Mouse (Mus musculus) G1E-ER4 (cell line): Measurements from ENCODE around the gene Selenoo. TPM values are rescaled to one million over a fixed set of nuclear protein-coding genes. Genes with fewer than 3 reads are reported as not detected.

Experiments
- GATA1 ChIP-seq: IDR thresholded peaks from one replicate; pipeline ENCODE4 v1.8.0; 2012; ENCODE audit warnings: low read length, inconsistent platforms
- polyA plus RNA-seq: library from polyadenylated mRNA; stranded (reverse); fragments of >175 nt; gene quantifications from 2 replicates; pipeline ENCODE4 v1.2.3, GENCODE M21; 2012

Gene Selenoo
- polyA plus RNA-seq, 1 experiment = 19.7 TPM

- no peak for TF ChIP-seq GATA1
Observed at GRCm38 (mm10) chr15:89148496-89149270, 59.8 kb downstream of the Selenoo start.

- no peak for TF ChIP-seq GATA1
Observed at GRCm38 (mm10) chr15:89149271-89150040, 60.6 kb downstream of the Selenoo start, which contains the start of gene Mapk11. TSS of gene Mapk11 (minus strand) at chr15:89149628.

Other genes with a start within 250 kb of the Selenoo start
- gene Pim3, start 226.9 kb upstream of the Selenoo start, polyA plus RNA-seq = not detected in 2 replicates
- gene Ttll8, start 134.7 kb upstream of the Selenoo start, polyA plus RNA-seq = not detected in 2 replicates
- gene Mlc1, start 110.1 kb upstream of the Selenoo start, polyA plus RNA-seq = not detected in 2 replicates
- not detected in 2 replicates for gene Mov10l1, start 106.2 kb upstream of the Selenoo start, polyA plus RNA-seq
- gene Panx2, start 29.4 kb upstream of the Selenoo start, polyA plus RNA-seq = not detected in 2 replicates
- 62.9 and 74.4 TPM in 2 replicates for gene Trabd, start 14.0 kb upstream of the Selenoo start, polyA plus RNA-seq
- gene Tubgcp6, start 34.0 kb downstream of the Selenoo start, polyA plus RNA-seq = 37.9 and 40.3 TPM in 2 replicates
- 8.5 and 18.1 TPM in 2 replicates for gene Hdac10, start 39.6 kb downstream of the Selenoo start, polyA plus RNA-seq
- not detected in 2 replicates for gene Mapk12, start 51.6 kb downstream of the Selenoo start, polyA plus RNA-seq
- not detected in 2 replicates for gene Mapk11, start 60.5 kb downstream of the Selenoo start, polyA plus RNA-seq
- 0.01 TPM in 1 of 2 replicates, not detected in the other for gene Plxnb2, start 91.7 kb downstream of the Selenoo start, polyA plus RNA-seq
- gene Dennd6b, start 107.4 kb downstream of the Selenoo start, polyA plus RNA-seq = 5.3 and 7.2 TPM in 2 replicates
- 200 and 336 TPM in 2 replicates for gene Ppp6r2, start 122.5 kb downstream of the Selenoo start, polyA plus RNA-seq
- gene Sbf1, start 226.2 kb downstream of the Selenoo start, polyA plus RNA-seq = 140 and 169 TPM in 2 replicates
- gene Adm2, start 233.6 kb downstream of the Selenoo start, polyA plus RNA-seq = not detected in 2 replicates
- not detected in 2 replicates for gene Miox, start 245.3 kb downstream of the Selenoo start, polyA plus RNA-seq